13 mouse cellular contexts compared by ENCODE assay signal in the genomic region with DNA sequence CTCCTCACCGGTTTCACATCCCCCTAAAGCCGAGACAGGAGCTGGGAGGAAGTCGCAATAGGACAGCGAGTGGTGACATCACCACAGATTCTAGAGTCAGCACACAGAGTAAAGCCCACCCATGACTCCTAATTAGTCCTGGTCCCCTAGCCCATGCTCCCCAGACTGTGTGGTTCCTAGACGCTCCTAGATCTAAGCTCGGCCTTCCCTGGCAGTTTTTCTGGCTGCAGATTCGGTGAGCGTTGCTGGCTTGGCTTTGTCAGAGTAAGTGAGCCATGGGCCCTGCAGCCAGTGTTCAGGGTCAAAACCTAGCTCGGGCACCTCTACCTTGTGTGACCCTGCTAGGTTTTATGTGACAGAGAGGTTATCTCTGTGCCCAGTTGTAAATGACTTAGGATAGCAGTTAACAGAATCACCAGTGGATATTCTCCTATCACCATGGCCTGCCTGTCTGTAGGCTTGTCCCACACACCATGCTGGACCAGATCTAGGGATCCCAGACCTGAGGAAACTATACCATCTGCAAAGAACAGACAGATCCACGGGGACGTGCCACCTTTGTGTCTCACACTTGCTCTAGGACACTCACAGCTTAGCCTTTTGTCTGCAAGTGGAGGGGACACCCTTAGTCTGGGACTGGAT. TPM values are rescaled to one million over a fixed set of nuclear protein-coding genes. Genes with fewer than 3 reads are reported as not detected.
DNase-seq lines count a peak whose midpoint lies in the region; ATAC-seq and TF ChIP-seq lines count a peak whose summit lies in the region.
"Had no signal": no experiment of that assay in that cellular context is flagged by ENCODE, and none has a peak within 500 bp of the region (broad histone marks: within the 10 kb centered on the region; RNA-seq: fewer than 3 reads in every experiment).

No protein-coding gene starts in this region.

- ATAC-seq in forebrain, embryonic 14.5 days = peak; percentile 77
- peak; percentile 50; the same call in 1 of the 2 replicates for ATAC-seq in liver, embryonic 14.5 days (ENCODE audit: insufficient read depth)
- peak; percentile 76 for ATAC-seq in neural tube, embryonic 12.5 days (ENCODE audit: low FRiP score, low read depth)

- H3K27me3 ChIP-seq in forebrain, embryonic 14.5 days (replicated peaks; ENCODE audit: control insufficient read depth, insufficient read depth, low read length) = no peaks in the 10 kb centered on the region
- H3K27me3 ChIP-seq in liver, embryonic 14.5 days (ENCODE audit: control insufficient read depth, insufficient read depth, low read length) = no peaks in the 10 kb centered on the region
- H3K27me3 ChIP-seq in neural tube, embryonic 12.5 days (replicated peaks) = no peaks in the 10 kb centered on the region
- H3K27me3 ChIP-seq: heart, embryonic 15.5 days had no signal

- TF ChIP-seq EP300 in liver, embryonic 14.5 days (IDR thresholded peaks at IDR 0.05; ENCODE audit: low read depth) = peak; percentile 59

- H3K9ac ChIP-seq in forebrain, embryonic 14.5 days (ENCODE audit: low read length) = peak overlapping the region; percentile 42; the same call in 1 of the 2 replicates
- no peak overlapping the region for H3K9ac ChIP-seq in liver, embryonic 14.5 days (replicated peaks)
- no peak overlapping the region for H3K9ac ChIP-seq in neural tube, embryonic 12.5 days
- H3K9ac ChIP-seq: heart, embryonic 15.5 days had no signal

- TF ChIP-seq CTCF in liver, embryonic 14.5 days (IDR thresholded peaks at IDR 0.05; ENCODE audit: low read depth) = no peak

- H3K4me2 ChIP-seq in forebrain, embryonic 14.5 days (ENCODE audit: low read length) = peak overlapping the region; percentile 24; the same call in 1 of the 2 replicates
- no peak overlapping the region for H3K4me2 ChIP-seq in liver, embryonic 14.5 days (ENCODE audit: low read depth)
- H3K4me2 ChIP-seq in neural tube, embryonic 12.5 days (replicated peaks) = no peak overlapping the region; the same call in 1 of the 2 replicates
- H3K4me2 ChIP-seq: heart, embryonic 15.5 days had no signal

- H3K4me3 ChIP-seq in forebrain, embryonic 14.5 days (ENCODE audit: low read depth, low read length) = no peak overlapping the region
- no peak overlapping the region for H3K4me3 ChIP-seq in liver, embryonic 14.5 days (ENCODE audit: insufficient read depth in 1 of 2, low read depth in 2 of 2, low read length in 2 of 2)
- H3K4me3 ChIP-seq in neural tube, embryonic 12.5 days = no peak overlapping the region
- H3K4me3 ChIP-seq: erythroblast, embryonic 14.5 days; heart, embryonic 15.5 days; limb, embryonic 10.5 days had no signal

- WGBS in forebrain, embryonic 14.5 days = 18% methylated on average over 11 of the region's 11 CpGs
- WGBS in liver, embryonic 14.5 days (ENCODE audit: insufficient replicate concordance) = 58% methylated on average over 11 of the region's 11 CpGs
- 49% methylated on average over 11 of the region's 11 CpGs for WGBS in neural tube, embryonic 12.5 days

- intact Hi-C loops in heart, postnatal 10 days (cut with DNase I) = no loop called here

- H3K4me1 ChIP-seq in forebrain, embryonic 14.5 days (ENCODE audit: control insufficient read depth, insufficient read depth, low read length) = peaks cover 32% of the 10 kb centered on the region
- peaks cover 6 to 23% of the 10 kb centered on the region in 2 experiments; a peak in 3 of 4 replicates for H3K4me1 ChIP-seq in liver, embryonic 14.5 days (replicated peaks; ENCODE audit: control insufficient read depth in 2 of 2, insufficient read depth in 2 of 2, low read length in 1 of 2)
- H3K4me1 ChIP-seq in neural tube, embryonic 12.5 days = peaks cover 25% of the 10 kb centered on the region

- DNase-seq in lung, postnatal 25 days (ENCODE audit: low spot score) = peak; percentile 46
- no peak for DNase-seq in lung, postnatal 36 days
- no peak for DNase-seq in forebrain, embryonic 14.5 days (ENCODE audit: low spot score)
- no peak for DNase-seq in liver, embryonic 14.5 days (ENCODE audit: low read depth in 3 of 3, low spot score in 3 of 3)
- no peak for DNase-seq in heart, postnatal 10 days
- DNase-seq in gastrocnemius, postnatal 10 days = no peak
- DNase-seq in adrenal gland, adult 8-10 months = no peak
- DNase-seq: cerebellum, adult 11 months had no signal

- H3K27ac ChIP-seq in forebrain, embryonic 14.5 days (ENCODE audit: low read depth, low read length) = peak overlapping the region; percentile 94
- no peak overlapping the region for H3K27ac ChIP-seq in liver, embryonic 14.5 days
- 0 out of 2 replicates have a peak overlapping the region, but pooled peaks have one; percentile 32 for H3K27ac ChIP-seq in neural tube, embryonic 12.5 days
- H3K27ac ChIP-seq: heart, embryonic 15.5 days had no signal

- H3K36me3 ChIP-seq in forebrain, embryonic 14.5 days (ENCODE audit: control insufficient read depth, insufficient read depth, low read length) = peaks cover 61% of the 10 kb centered on the region
- H3K36me3 ChIP-seq in liver, embryonic 14.5 days (replicated peaks; ENCODE audit: control insufficient read depth, insufficient read depth, low read depth) = no peaks in the 10 kb centered on the region; the same call in 1 of the 2 replicates
- peaks cover 17% of the 10 kb centered on the region for H3K36me3 ChIP-seq in neural tube, embryonic 12.5 days

- no peaks in the 10 kb centered on the region for H3K9me3 ChIP-seq in forebrain, embryonic 14.5 days (replicated peaks; ENCODE audit: control insufficient read depth, low read length)
- no peaks in the 10 kb centered on the region for H3K9me3 ChIP-seq in liver, embryonic 14.5 days (ENCODE audit: control insufficient read depth, low read length)
- no peaks in the 10 kb centered on the region for H3K9me3 ChIP-seq in neural tube, embryonic 12.5 days
- H3K9me3 ChIP-seq: heart, embryonic 15.5 days; limb, embryonic 10.5 days had no signal

RNA-seq across cellular contexts. Expression of gene Akna, which starts 13.1 kb away (rescaled TPM):
- 5.7 and 8.5 TPM in 2 replicates for polyA plus RNA-seq in forebrain, embryonic 14.5 days (2014; fragmentation: Nextera tagmentation; extraction: Ambion mirVana)
- 2.2 TPM in 2 replicates for polyA plus RNA-seq in liver, embryonic 14.5 days (2012; rRNA removed)
- polyA plus RNA-seq in liver, embryonic 14.5 days (2014; fragmentation: Nextera tagmentation; extraction: Ambion mirVana) = 2.4 and 2.8 TPM in 2 replicates
- 7.3 and 7.5 TPM in 2 replicates for polyA plus RNA-seq in neural tube, embryonic 12.5 days (2016; fragmentation: Nextera tagmentation; extraction: Ambion mirVana)
- total RNA-seq in heart, postnatal 10 days (2021) = 1 to 10 TPM; 5.4 to 6.1 TPM
- total RNA-seq in gastrocnemius, postnatal 10 days (2021) = 1 to 10 TPM; 2.5 to 4.4 TPM
- total RNA-seq in adrenal gland, adult 8-10 months (2022) = 1 to 10 TPM; 4.4 to 9.9 (median 7.0) TPM

RNA-seq across cellular contexts. Expression of gene Orm2, which starts 27.8 kb away (rescaled TPM):
- polyA plus RNA-seq in forebrain, embryonic 14.5 days (2014; fragmentation: Nextera tagmentation; extraction: Ambion mirVana) = not detected in 2 replicates
- not detected in 2 replicates for polyA plus RNA-seq in liver, embryonic 14.5 days (2012; rRNA removed)
- polyA plus RNA-seq in liver, embryonic 14.5 days (2014; fragmentation: Nextera tagmentation; extraction: Ambion mirVana) = not detected in 2 replicates
- polyA plus RNA-seq in neural tube, embryonic 12.5 days (2016; fragmentation: Nextera tagmentation; extraction: Ambion mirVana) = not detected in 2 replicates
- total RNA-seq in heart, postnatal 10 days (2021) = not detected
- under 1 TPM in 1 of 2 experiments, not detected in 1; 0.47 TPM for total RNA-seq in gastrocnemius, postnatal 10 days (2021)
- total RNA-seq in adrenal gland, adult 8-10 months (2022) = 1 to 10 TPM in 3 of 4 experiments, under 1 TPM in 1; 0.74 to 4.3 (median 2.8) TPM
- polyA plus RNA-seq: erythroblast, embryonic 14.5 days; heart, embryonic 15.5 days; kidney, embryonic 16.5 days; limb, embryonic 10.5 days had no signal

RNA-seq across cellular contexts. Expression of gene Orm3, which starts 34.0 kb away (rescaled TPM):
- polyA plus RNA-seq in forebrain, embryonic 14.5 days (2014; fragmentation: Nextera tagmentation; extraction: Ambion mirVana) = not detected in 2 replicates
- not detected in 2 replicates for polyA plus RNA-seq in liver, embryonic 14.5 days (2012; rRNA removed)
- polyA plus RNA-seq in liver, embryonic 14.5 days (2014; fragmentation: Nextera tagmentation; extraction: Ambion mirVana) = not detected in 2 replicates
- polyA plus RNA-seq in neural tube, embryonic 12.5 days (2016; fragmentation: Nextera tagmentation; extraction: Ambion mirVana) = not detected in 2 replicates
- total RNA-seq in heart, postnatal 10 days (2021) = under 1 TPM in 1 of 2 experiments, not detected in 1; 0.60 TPM
- not detected for total RNA-seq in gastrocnemius, postnatal 10 days (2021)
- total RNA-seq in adrenal gland, adult 8-10 months (2022) = 10 to 100 TPM in 1 of 4 experiments, 1 to 10 TPM in 3; 6.4 to 14.0 (median 8.7) TPM
- polyA plus RNA-seq: erythroblast, embryonic 14.5 days; heart, embryonic 15.5 days; kidney, embryonic 16.5 days; limb, embryonic 10.5 days had no signal

RNA-seq across cellular contexts. Expression of gene Orm1, which starts 45.6 kb away (rescaled TPM):
- not detected in 2 replicates for polyA plus RNA-seq in forebrain, embryonic 14.5 days (2014; fragmentation: Nextera tagmentation; extraction: Ambion mirVana)
- not detected in 2 replicates for polyA plus RNA-seq in liver, embryonic 14.5 days (2012; rRNA removed)
- polyA plus RNA-seq in liver, embryonic 14.5 days (2014; fragmentation: Nextera tagmentation; extraction: Ambion mirVana) = not detected in 2 replicates
- not detected in 2 replicates for polyA plus RNA-seq in neural tube, embryonic 12.5 days (2016; fragmentation: Nextera tagmentation; extraction: Ambion mirVana)
- under 1 TPM in 1 of 2 experiments, not detected in 1; 0.35 TPM for total RNA-seq in heart, postnatal 10 days (2021)
- 1 to 10 TPM in 1 of 2 experiments, not detected in 1; 1.8 TPM for total RNA-seq in gastrocnemius, postnatal 10 days (2021)
- 10 to 100 TPM; 18.5 to 49.4 (median 27.4) TPM for total RNA-seq in adrenal gland, adult 8-10 months (2022)
- polyA plus RNA-seq: erythroblast, embryonic 14.5 days; heart, embryonic 15.5 days; kidney, embryonic 16.5 days; limb, embryonic 10.5 days had no signal

Comparison
In these comparisons a context has a peak if more than half of its experiments do, and no peak if none do; other contexts are left out.
1. RNA of gene Orm3, which starts 34.0 kb away (total RNA-seq): 6.4 to 14.0 TPM in adrenal gland, adult 8-10 months; 0.60 TPM in heart, postnatal 10 days and not detected in gastrocnemius, postnatal 10 days; every median in the first group is over 4 times any median in the second.
2. Peak in every context shown above with its lines, with median percentiles within 50 percentile points of each other: ATAC-seq.